Mouse (Mus musculus): Measurements from ENCODE around the gene Lsamp. TPM values are rescaled to one million over a fixed set of nuclear protein-coding genes. Genes with fewer than 3 reads are reported as not detected.

Lsamp gene
- total RNA-seq, 2 experiments from 2014 or later, result 0.78 to 0.82 TPM

GRCm38 (mm10) chr16:42180473-42180872 lies 2196.3 kb downstream of the Lsamp start:
- DNase-seq (ENCODE audit: low spot score), result no peak

DNA sequence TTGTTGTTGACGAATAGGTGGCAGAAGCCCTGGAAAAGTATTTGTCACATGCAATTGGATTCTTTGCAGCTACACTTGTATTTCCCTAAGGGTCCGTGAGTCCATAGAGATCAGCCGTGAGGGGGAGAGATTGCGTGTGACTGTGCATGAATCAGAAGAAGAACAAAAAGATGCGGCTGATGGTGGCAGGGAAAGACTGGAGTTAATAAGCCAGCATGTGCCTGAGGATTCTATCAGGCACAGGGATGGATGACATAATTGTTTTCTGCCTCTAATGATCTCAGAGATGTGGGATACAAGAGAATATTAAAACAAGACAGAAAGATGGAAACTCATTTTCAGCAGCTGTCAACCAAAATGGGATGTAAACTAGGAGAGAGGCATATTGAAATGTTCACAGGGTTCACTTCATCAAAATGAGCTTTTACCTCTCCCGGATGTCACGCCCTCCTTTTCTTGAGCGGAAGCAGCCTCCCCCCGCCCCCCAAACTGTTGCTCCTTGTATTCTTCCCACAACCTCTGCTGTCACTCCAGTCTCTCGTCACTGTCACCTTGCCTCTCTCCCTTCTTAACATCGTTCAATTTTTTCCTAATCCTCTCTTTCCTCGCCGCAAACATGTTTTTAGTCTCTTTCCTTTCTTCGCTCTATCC lies 2205.4 kb downstream of the Lsamp start:
- DNase-seq (ENCODE audit: low spot score), result no peak

- DNase-seq (ENCODE audit: low spot score), result peak; percentile 82
Measured at GRCm38 (mm10) chr16:42190114-42191045, 2206.2 kb downstream of the Lsamp start.

Small RNA genes lying within 50 kb of the gene (microRNA-seq; reads per million reads assigned to microRNA genes)
- gene Gm27887 (not detected), gene Gm47276 (not detected)

Measured in gastrocnemius, adult 18-20 months (tissue).